Mouse (Mus musculus) heart, postnatal 0 days (tissue): ENCODE measurements around the gene Trak1. TPM values are rescaled to one million over a fixed set of nuclear protein-coding genes. Genes with fewer than 3 reads are reported as not detected.

Experiments used
- ATAC-seq: fragments of 200-750 bp; cut with Nextera tagmentation; 2 replicates; pipeline ENCODE4 v1.8.0; 2017; ENCODE audit warnings: low read depth, moderate number of reproducible peaks, moderate library complexity; ENCODE audit not compliant: insufficient read depth
- DNase-seq: peaks from one replicate; pipeline ENCODE4 v3.0.0-alpha.2; 2016; ENCODE audit warnings: low spot score
- H3K27ac ChIP-seq: fragments of 300-500 bp; sonication (generic); 2 replicates; pipeline ENCODE4 v1.5.1; 2014; ENCODE audit warnings: low read depth, mild to moderate bottlenecking
- H3K27me3 ChIP-seq: fragments of 300-500 bp; sonication (generic); 2 replicates; pipeline ENCODE4 v1.6.1; 2014; ENCODE audit warnings: low read length, mixed read lengths; ENCODE audit not compliant: control insufficient read depth, insufficient read depth
- H3K36me3 ChIP-seq: fragments of 300-500 bp; sonication (generic); replicated peaks from 2 replicates; pipeline ENCODE4 v1.6.1; 2014; ENCODE audit warnings: low read length, mixed read lengths; ENCODE audit not compliant: control insufficient read depth, insufficient read depth
- H3K4me1 ChIP-seq: fragments of 300-500 bp; sonication (generic); 2 replicates; pipeline ENCODE4 v1.6.1; 2014; ENCODE audit warnings: antibody characterized with exemption; ENCODE audit not compliant: control insufficient read depth, insufficient read depth
- H3K4me2 ChIP-seq: fragments of 300-500 bp; sonication (generic); 2 replicates; pipeline ENCODE4 v1.6.1; 2014; ENCODE audit warnings: low read depth, mild to moderate bottlenecking, low read length, moderate library complexity
- H3K4me3 ChIP-seq: fragments of 300-500 bp; sonication (generic); 2 replicates; pipeline ENCODE4 v1.5.1; 2014; ENCODE audit warnings: low read depth, low read length
- H3K9ac ChIP-seq: fragments of 300-500 bp; sonication (generic); replicated peaks from 2 replicates; pipeline ENCODE4 v1.6.1; 2014; ENCODE audit warnings: low read depth, low read length, mixed read lengths
- H3K9me3 ChIP-seq: fragments of 300-500 bp; sonication (generic); replicated peaks from 2 replicates; pipeline ENCODE4 v1.6.1; 2016; ENCODE audit warnings: low read length; ENCODE audit not compliant: control insufficient read depth
- CTCF ChIP-seq: IDR thresholded peaks from 2 replicates; pipeline ENCODE4 v1.5.1; 2016; ENCODE audit warnings: antibody characterized with exemption, control low read depth, low read depth
- EP300 ChIP-seq: IDR thresholded peaks from 2 replicates; pipeline ENCODE4 v1.6.1; 2016; ENCODE audit warnings: antibody characterized with exemption, low read depth
- WGBS: fragments of 180-500 bp; shearing (Covaris S2); extraction: QIAGEN DNeasy Blood & Tissue Kit; methylation state at CpG from one replicate; pipeline ENCODE4 v1.1.7; 2014; 5-methylcytosine and 5-hydroxymethylcytosine counted together
- polyA plus RNA-seq: library from polyadenylated mRNA; unstranded; fragments of >200 nt; fragmentation: Nextera tagmentation; extraction: Ambion mirVana; gene quantifications from 2 replicates; pipeline ENCODE4 v1.2.1, GENCODE M21; 2015
- total RNA-seq: library from RNA; depleted of rRNA; stranded (reverse); fragments of >200 nt; gene quantifications from 2 replicates; pipeline ENCODE4 v1.2.3, GENCODE M21; 2014; ENCODE audit warnings: low replicate concordance

Gene Trak1
- total and polyA plus RNA-seq, 2 experiments from 2014 or later = 59.3 to 113 TPM

DNA sequence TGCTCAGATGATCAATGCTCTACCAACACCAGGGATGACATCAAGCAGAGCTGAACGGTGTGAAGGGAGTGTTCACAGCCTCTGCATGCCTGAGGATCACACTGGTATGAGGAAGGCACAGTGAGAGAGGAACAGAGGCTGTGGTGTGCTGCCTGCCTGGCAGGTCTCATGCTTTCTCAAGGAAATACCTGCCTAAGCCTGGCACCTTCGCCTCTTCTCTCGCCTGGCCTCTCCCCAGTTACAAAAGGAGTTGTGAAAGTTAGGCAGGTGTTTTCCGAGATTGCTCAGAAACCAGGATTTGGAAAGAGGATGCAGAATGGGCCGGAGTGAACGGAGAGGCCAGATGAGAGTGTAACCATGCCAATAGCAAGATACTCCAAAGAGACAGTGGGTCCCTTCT is 123.5 kb downstream of the Trak1 start:
- DNase-seq (no peak), ATAC-seq (no peak)
- Histone ChIP-seq H3K9ac (no peak overlapping the region), H3K4me1 (peaks cover 18% of the 10 kb centered on the region), H3K27ac (no peak overlapping the region), H3K4me3 (no peak overlapping the region), H3K36me3 (no peaks in the 10 kb centered on the region), H3K4me2 (no peak overlapping the region), H3K27me3 (no peaks in the 10 kb centered on the region), H3K9me3 (no peaks in the 10 kb centered on the region)
- TF ChIP-seq CTCF (no peak), EP300 (no peak)
- 81% methylated on average over 6 of the region's 6 CpGs for WGBS

DNA sequence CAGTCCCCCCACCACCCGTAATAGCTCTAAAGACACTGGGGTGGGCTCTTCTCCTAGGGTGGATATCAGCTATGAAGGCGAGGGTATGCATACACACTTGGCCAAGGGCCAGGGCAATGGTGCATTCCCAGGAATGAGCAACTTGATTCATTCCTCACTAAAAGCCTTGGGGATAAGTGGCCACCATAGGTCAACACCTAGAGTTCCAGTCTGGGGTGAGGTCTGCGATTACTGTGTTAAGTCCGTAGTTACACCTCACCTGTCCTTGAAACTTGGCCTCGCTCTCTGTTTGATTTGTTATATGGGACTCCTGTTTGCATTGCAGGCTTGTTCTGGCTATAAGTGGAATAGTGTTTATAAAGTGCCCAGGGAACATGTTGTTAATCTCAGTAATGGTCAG is 125.1 kb downstream of the Trak1 start:
- WGBS = 70% methylated on average over 5 of the region's 5 CpGs
- ATAC-seq = no peak
- H3K27ac ChIP-seq = no peak overlapping the region
- TF ChIP-seq CTCF (no peak), EP300 (no peak)
- no peaks in the 10 kb centered on the region for H3K9me3 ChIP-seq
- H3K27me3 ChIP-seq = no peaks in the 10 kb centered on the region
- no peaks in the 10 kb centered on the region for H3K36me3 ChIP-seq
- peaks cover 27% of the 10 kb centered on the region for H3K4me1 ChIP-seq
- DNase-seq = no peak
- no peak overlapping the region for H3K9ac ChIP-seq
- H3K4me2 ChIP-seq = no peak overlapping the region
- no peak overlapping the region for H3K4me3 ChIP-seq

DNA sequence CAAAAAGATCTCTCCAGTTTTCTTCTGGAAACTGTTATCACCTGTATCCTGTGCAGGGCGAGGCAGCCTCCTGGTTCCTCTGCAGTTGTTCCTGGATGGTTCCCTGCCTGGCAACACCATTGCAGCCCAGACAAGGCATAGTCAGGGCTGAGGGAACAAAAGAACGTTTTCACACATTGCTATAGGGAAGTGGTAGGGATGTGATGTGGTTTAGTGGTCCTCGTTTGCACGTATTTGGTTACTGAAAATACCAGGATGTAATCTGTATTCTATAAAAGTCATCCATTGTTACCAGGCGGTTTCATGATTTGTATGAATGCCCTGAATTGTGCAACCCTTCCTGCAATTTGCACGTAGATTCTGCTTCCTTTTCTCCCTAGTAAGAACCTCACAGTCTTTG is 126.3 kb downstream of the Trak1 start:
- ATAC-seq (no peak), DNase-seq (no peak)
- Histone ChIP-seq H3K4me2 (no peak overlapping the region), H3K9ac (no peak overlapping the region), H3K36me3 (no peaks in the 10 kb centered on the region; the same call in 1 of the 2 replicates), H3K4me3 (no peak overlapping the region), H3K9me3 (no peaks in the 10 kb centered on the region), H3K27me3 (no peaks in the 10 kb centered on the region), H3K4me1 (peaks cover 33% of the 10 kb centered on the region), H3K27ac (no peak overlapping the region)
- no peak for TF ChIP-seq EP300
- no peak for TF ChIP-seq CTCF
- WGBS = 71% methylated on average over 6 of the region's 6 CpGs

DNA sequence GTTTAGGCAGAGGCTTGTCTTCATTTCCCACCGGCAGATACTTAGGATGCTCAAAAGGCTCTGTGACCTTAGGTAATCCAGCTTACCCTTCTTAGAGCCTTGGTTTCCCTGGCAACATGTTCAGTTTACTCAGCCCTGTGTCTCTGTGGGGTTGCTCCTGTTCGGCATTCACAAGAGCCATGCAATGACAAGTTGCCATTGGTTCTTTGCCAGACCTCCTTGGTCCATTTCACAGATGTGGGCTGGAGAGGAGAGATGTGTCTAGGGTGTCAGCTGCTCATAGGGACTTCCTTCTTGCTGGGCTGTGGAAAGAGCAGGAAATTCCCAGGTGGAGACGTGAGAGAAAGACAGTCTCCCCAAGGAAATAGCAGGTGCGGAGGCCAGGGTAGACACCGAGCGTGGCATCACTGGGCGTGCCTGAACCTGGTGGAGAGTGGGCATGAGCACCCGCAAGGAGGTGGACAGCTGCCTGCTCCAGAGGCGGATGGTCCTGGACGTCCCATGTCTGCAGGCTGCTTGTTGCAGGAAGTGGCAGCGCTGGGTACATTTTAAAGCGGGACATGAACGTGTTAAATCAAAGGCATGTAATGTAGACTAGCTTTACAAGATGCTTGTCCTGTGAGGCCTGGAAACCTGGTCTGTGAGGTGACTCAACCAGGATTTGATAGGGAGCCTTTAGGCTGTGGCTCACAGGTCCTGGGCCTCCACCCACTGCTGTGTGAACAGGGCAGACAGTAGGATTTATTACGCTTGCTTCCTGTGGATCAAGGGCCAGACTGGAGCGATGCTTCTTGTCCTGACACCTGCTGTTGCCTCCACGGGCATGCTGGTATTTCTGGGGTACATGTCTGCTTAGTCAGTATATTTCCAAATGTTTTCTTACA is 127.2 kb downstream of the Trak1 start:
- Histone ChIP-seq H3K4me1 (peaks cover 33% of the 10 kb centered on the region), H3K9me3 (no peaks in the 10 kb centered on the region), H3K27me3 (no peaks in the 10 kb centered on the region), H3K27ac (no peak overlapping the region), H3K9ac (no peak overlapping the region), H3K4me3 (no peak overlapping the region), H3K4me2 (no peak overlapping the region), H3K36me3 (no peaks in the 10 kb centered on the region; the same call in 1 of the 2 replicates)
- no peak for TF ChIP-seq CTCF
- TF ChIP-seq EP300 = no peak
- 79% methylated on average over 16 of the region's 16 CpGs for WGBS
- ATAC-seq (no peak), DNase-seq (no peak)

DNA sequence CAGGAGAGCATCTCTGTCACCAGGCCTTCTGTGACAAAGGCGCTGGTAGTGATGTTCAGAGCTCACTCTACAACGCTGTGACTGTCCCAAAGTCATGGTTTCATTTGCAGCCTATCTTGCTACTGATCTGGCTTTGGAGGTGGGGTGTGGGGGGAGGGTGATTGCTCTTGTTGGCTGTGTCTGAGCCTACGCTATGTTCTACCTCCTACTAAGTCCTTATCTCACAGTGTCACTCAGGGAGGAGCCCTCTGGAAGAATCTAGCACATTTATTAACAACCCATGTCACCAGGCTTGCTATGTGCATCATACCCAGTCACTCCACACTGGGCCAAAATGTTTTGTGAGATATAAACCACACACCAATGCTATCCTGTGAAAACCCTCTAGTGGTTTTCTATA is 129.1 kb downstream of the Trak1 start:
- no peak for DNase-seq
- H3K27me3 ChIP-seq = no peaks in the 10 kb centered on the region
- H3K9ac ChIP-seq = no peak overlapping the region
- peaks cover 38% of the 10 kb centered on the region for H3K4me1 ChIP-seq
- H3K4me2 ChIP-seq = no peak overlapping the region
- no peak; the same call in 1 of the 2 replicates for ATAC-seq
- no peaks in the 10 kb centered on the region for H3K9me3 ChIP-seq
- TF ChIP-seq CTCF (no peak), EP300 (no peak)
- H3K27ac ChIP-seq = peak overlapping the region; percentile 30; the same call in 1 of the 2 replicates
- WGBS = 45% methylated on average over 3 of the region's 3 CpGs
- H3K36me3 ChIP-seq = no peaks in the 10 kb centered on the region; the same call in 1 of the 2 replicates
- H3K4me3 ChIP-seq = no peak overlapping the region
